Mouse (Mus musculus): ENCODE measurements at regions not wholly inside any gene's neighbourhood (a gene's known extent, or its start where the extent isn't known, plus 50 kb on each side); places are given as distances from the start of the nearest gene placed in this dataset.
A peak's percentile ranks its signal among the peaks of the same experiment; 100 is the strongest.

GRCm38 (mm10) chr1:61355241-61355640, 283.4 kb upstream of the Pard3b start:
- H3K27me3 ChIP-seq (replicated peaks; ENCODE audit: control insufficient read depth, insufficient read depth, low read length): no peaks in the 10 kb centered on the region
- H3K27ac ChIP-seq (ENCODE audit: low read depth, low read length): no peak overlapping the region
- DNase-seq (ENCODE audit: low spot score) (no peak), ATAC-seq (replicated peaks; ENCODE audit: low FRiP score) (no peak)
- no peaks in the 10 kb centered on the region for H3K36me3 ChIP-seq (ENCODE audit: control insufficient read depth, insufficient read depth, low read length)
- H3K4me1 ChIP-seq (replicated peaks; ENCODE audit: control insufficient read depth, insufficient read depth, low read length): no peaks in the 10 kb centered on the region
- no peak overlapping the region for H3K9ac ChIP-seq (ENCODE audit: low read depth, low read length)
- no peaks in the 10 kb centered on the region for H3K9me3 ChIP-seq (ENCODE audit: control insufficient read depth, low read length)
- 62% methylated on average over 5 of the region's 5 CpGs for WGBS
- no peak overlapping the region for H3K4me2 ChIP-seq
- no peak overlapping the region for H3K4me3 ChIP-seq (ENCODE audit: low read depth, low read length)

- H3K9ac ChIP-seq (ENCODE audit: low read depth, low read length): no peak overlapping the region
- no peak for DNase-seq (ENCODE audit: low spot score)
- H3K9me3 ChIP-seq (ENCODE audit: control insufficient read depth, low read length): no peaks in the 10 kb centered on the region
- H3K27me3 ChIP-seq (replicated peaks; ENCODE audit: control insufficient read depth, insufficient read depth, low read length): no peaks in the 10 kb centered on the region
- WGBS: 62% methylated on average over 19 of the region's 19 CpGs
- no peaks in the 10 kb centered on the region for H3K36me3 ChIP-seq (ENCODE audit: control insufficient read depth, insufficient read depth, low read length)
- ATAC-seq (replicated peaks; ENCODE audit: low FRiP score): no peak
- H3K4me3 ChIP-seq (ENCODE audit: low read depth, low read length): no peak overlapping the region
- no peak overlapping the region for H3K27ac ChIP-seq (ENCODE audit: low read depth, low read length)
- H3K4me1 ChIP-seq (replicated peaks; ENCODE audit: control insufficient read depth, insufficient read depth, low read length): no peaks in the 10 kb centered on the region
- no peak overlapping the region for H3K4me2 ChIP-seq
These were observed 279.4 kb upstream of the Pard3b start for GRCm38 (mm10) chr1:61359011-61359930.

GRCm38 (mm10) chr1:61372581-61372980, 266.0 kb upstream of the Pard3b start:
- DNase-seq (ENCODE audit: low spot score) (no peak), ATAC-seq (replicated peaks; ENCODE audit: low FRiP score) (peak; percentile 68)
- no peaks in the 10 kb centered on the region for H3K27me3 ChIP-seq (replicated peaks; ENCODE audit: control insufficient read depth, insufficient read depth, low read length)
- no peak overlapping the region for H3K4me2 ChIP-seq
- peaks cover 2% of the 10 kb centered on the region; the same call in 1 of the 2 replicates for H3K9me3 ChIP-seq (ENCODE audit: control insufficient read depth, low read length)
- H3K27ac ChIP-seq (ENCODE audit: low read depth, low read length): no peak overlapping the region
- peaks cover 2% of the 10 kb centered on the region for H3K4me1 ChIP-seq (replicated peaks; ENCODE audit: control insufficient read depth, insufficient read depth, low read length)
- no peak overlapping the region for H3K9ac ChIP-seq (ENCODE audit: low read depth, low read length)
- WGBS: 61% methylated on average over 4 of the region's 4 CpGs
- no peaks in the 10 kb centered on the region for H3K36me3 ChIP-seq (ENCODE audit: control insufficient read depth, insufficient read depth, low read length)
- H3K4me3 ChIP-seq (ENCODE audit: low read depth, low read length): no peak overlapping the region

- H3K4me2 ChIP-seq: peak overlapping the region; percentile 21; the same call in 1 of the 2 replicates
- H3K9ac ChIP-seq (ENCODE audit: low read depth, low read length): no peak overlapping the region
- ATAC-seq (replicated peaks; ENCODE audit: low FRiP score) (peak; percentile 23), DNase-seq (ENCODE audit: low spot score) (no peak)
- H3K9me3 ChIP-seq (ENCODE audit: control insufficient read depth, low read length): peaks cover 2% of the 10 kb centered on the region; the same call in 1 of the 2 replicates
- H3K27ac ChIP-seq (ENCODE audit: low read depth, low read length): 0 out of 2 replicates have a peak overlapping the region, but pooled peaks have one; percentile 9
- no peaks in the 10 kb centered on the region for H3K27me3 ChIP-seq (replicated peaks; ENCODE audit: control insufficient read depth, insufficient read depth, low read length)
- H3K4me1 ChIP-seq (replicated peaks; ENCODE audit: control insufficient read depth, insufficient read depth, low read length): peaks cover 2% of the 10 kb centered on the region
- H3K4me3 ChIP-seq (ENCODE audit: low read depth, low read length): no peak overlapping the region
- 49% methylated on average over 17 of the region's 17 CpGs for WGBS
- H3K36me3 ChIP-seq (ENCODE audit: control insufficient read depth, insufficient read depth, low read length): no peaks in the 10 kb centered on the region
These were observed 264.7 kb upstream of the Pard3b start for GRCm38 (mm10) chr1:61373661-61374491.

GRCm38 (mm10) chr1:61376417-61376816, 262.2 kb upstream of the Pard3b start:
- Histone ChIP-seq H3K4me3 (ENCODE audit: low read depth, low read length) (no peak overlapping the region), H3K27ac (ENCODE audit: low read depth, low read length) (no peak overlapping the region), H3K27me3 (replicated peaks; ENCODE audit: control insufficient read depth, insufficient read depth, low read length) (no peaks in the 10 kb centered on the region), H3K4me1 (replicated peaks; ENCODE audit: control insufficient read depth, insufficient read depth, low read length) (peaks cover 2% of the 10 kb centered on the region), H3K4me2 (peak overlapping the region; percentile 61), H3K9me3 (ENCODE audit: control insufficient read depth, low read length) (no peaks in the 10 kb centered on the region), H3K9ac (ENCODE audit: low read depth, low read length) (no peak overlapping the region), H3K36me3 (ENCODE audit: control insufficient read depth, insufficient read depth, low read length) (no peaks in the 10 kb centered on the region)
- DNase-seq (ENCODE audit: low spot score): no peak
- WGBS: 51% methylated on average over 4 of the region's 4 CpGs
- peak; percentile 62 for ATAC-seq (replicated peaks; ENCODE audit: low FRiP score)

GRCm38 (mm10) chr1:61377070-61377469, 261.6 kb upstream of the Pard3b start:
- peak overlapping the region; percentile 61 for H3K4me2 ChIP-seq
- ATAC-seq (replicated peaks; ENCODE audit: low FRiP score) (no peak), DNase-seq (ENCODE audit: low spot score) (peak; percentile 66)
- 1% methylated on average over 7 of the region's 7 CpGs for WGBS
- H3K27ac ChIP-seq (ENCODE audit: low read depth, low read length): no peak overlapping the region
- no peaks in the 10 kb centered on the region for H3K36me3 ChIP-seq (ENCODE audit: control insufficient read depth, insufficient read depth, low read length)
- H3K27me3 ChIP-seq (replicated peaks; ENCODE audit: control insufficient read depth, insufficient read depth, low read length): no peaks in the 10 kb centered on the region
- H3K4me1 ChIP-seq (replicated peaks; ENCODE audit: control insufficient read depth, insufficient read depth, low read length): peaks cover 2% of the 10 kb centered on the region
- peak overlapping the region; percentile 28; the same call in 1 of the 2 replicates for H3K4me3 ChIP-seq (ENCODE audit: low read depth, low read length)
- H3K9me3 ChIP-seq (ENCODE audit: control insufficient read depth, low read length): no peaks in the 10 kb centered on the region
- H3K9ac ChIP-seq (ENCODE audit: low read depth, low read length): no peak overlapping the region

- WGBS: 47% methylated on average over 8 of the region's 8 CpGs
- Histone ChIP-seq H3K4me3 (ENCODE audit: low read depth, low read length) (no peak overlapping the region), H3K36me3 (ENCODE audit: control insufficient read depth, insufficient read depth, low read length) (no peaks in the 10 kb centered on the region), H3K27me3 (replicated peaks; ENCODE audit: control insufficient read depth, insufficient read depth, low read length) (no peaks in the 10 kb centered on the region), H3K4me2 (no peak overlapping the region), H3K9ac (ENCODE audit: low read depth, low read length) (no peak overlapping the region), H3K27ac (ENCODE audit: low read depth, low read length) (no peak overlapping the region), H3K9me3 (ENCODE audit: control insufficient read depth, low read length) (no peaks in the 10 kb centered on the region), H3K4me1 (replicated peaks; ENCODE audit: control insufficient read depth, insufficient read depth, low read length) (peaks cover 2% of the 10 kb centered on the region)
- ATAC-seq (replicated peaks; ENCODE audit: low FRiP score) (no peak), DNase-seq (ENCODE audit: low spot score) (no peak)
These were observed 260.4 kb upstream of the Pard3b start for GRCm38 (mm10) chr1:61378240-61378639.

- Histone ChIP-seq H3K4me3 (ENCODE audit: low read depth, low read length) (no peak overlapping the region), H3K4me1 (replicated peaks; ENCODE audit: control insufficient read depth, insufficient read depth, low read length) (peaks cover 2% of the 10 kb centered on the region; the same call in 1 of the 2 replicates), H3K27me3 (replicated peaks; ENCODE audit: control insufficient read depth, insufficient read depth, low read length) (no peaks in the 10 kb centered on the region), H3K36me3 (ENCODE audit: control insufficient read depth, insufficient read depth, low read length) (no peaks in the 10 kb centered on the region), H3K9ac (ENCODE audit: low read depth, low read length) (no peak overlapping the region), H3K4me2 (no peak overlapping the region), H3K27ac (ENCODE audit: low read depth, low read length) (no peak overlapping the region), H3K9me3 (ENCODE audit: control insufficient read depth, low read length) (no peaks in the 10 kb centered on the region)
- WGBS: 74% methylated on average over 21 of the region's 21 CpGs
- DNase-seq (ENCODE audit: low spot score) (no peak), ATAC-seq (replicated peaks; ENCODE audit: low FRiP score) (peak; percentile 53; the same call in 1 of the 2 replicates)
These were observed 258.7 kb upstream of the Pard3b start for GRCm38 (mm10) chr1:61379771-61380517.
